Mouse (Mus musculus) hindlimb bud, embryonic 11.5 days (tissue): ENCODE results near the gene Isca1.
"Not testable (repeated sequence)": the region's sequence is repeated elsewhere in the genome, so short reads cannot be mapped to it uniquely, and the experiment has no call there.

Experiments used
- DNase-seq: peaks from one replicate; pipeline ENCODE4 v3.0.0-alpha.2; 2012; ENCODE audit warnings: low read depth, low spot score; ENCODE audit errors: extremely low spot score

The Isca1 gene

DNA sequence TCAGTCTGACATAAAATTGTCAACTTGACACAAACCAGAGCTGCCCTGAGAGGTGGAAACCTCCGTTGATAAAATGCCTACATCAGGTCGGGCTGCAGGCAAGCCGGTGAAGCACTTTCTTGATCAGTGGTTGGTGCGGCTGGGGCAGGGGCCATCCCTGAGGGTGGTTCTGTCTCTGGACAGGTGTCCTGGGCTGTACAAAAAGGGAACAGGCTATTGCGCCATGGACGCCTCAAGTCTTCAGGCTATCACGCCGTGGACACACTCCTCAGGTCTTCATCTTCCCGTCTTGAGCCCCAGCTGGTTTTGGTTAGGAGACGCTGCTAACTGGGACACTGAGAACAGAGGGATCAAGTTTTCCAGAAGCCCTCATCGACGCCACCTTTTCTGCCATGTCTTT lies 19.3 kb downstream of the Isca1 start:
- DNase-seq = no peak

DNA sequence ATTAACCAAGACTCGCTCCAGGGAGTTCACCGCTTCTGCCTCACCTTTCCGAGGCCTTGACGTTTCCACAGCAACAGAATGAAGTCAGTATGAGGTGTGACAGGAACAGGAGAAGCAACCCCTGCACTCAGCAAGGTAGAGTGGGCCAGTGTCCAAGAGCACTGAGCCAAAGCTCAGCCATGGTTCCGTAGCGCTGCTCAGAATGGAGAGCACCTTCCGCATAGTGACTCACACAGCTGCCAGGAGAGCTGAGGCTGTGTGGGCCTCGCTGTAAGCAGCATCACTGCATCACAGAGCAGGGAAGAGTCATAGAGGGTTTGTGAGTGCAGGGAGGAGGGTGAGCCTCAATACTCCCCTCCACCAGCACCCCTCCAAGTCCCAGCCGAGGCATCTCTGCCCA lies 22.9 kb downstream of the Isca1 start, which contains the start of gene 1700014D04Rik:
Gene 1700014D04Rik (minus strand): TSS at position 42 of the 400 bp plus-strand sequence.
- no peak for DNase-seq

DNA sequence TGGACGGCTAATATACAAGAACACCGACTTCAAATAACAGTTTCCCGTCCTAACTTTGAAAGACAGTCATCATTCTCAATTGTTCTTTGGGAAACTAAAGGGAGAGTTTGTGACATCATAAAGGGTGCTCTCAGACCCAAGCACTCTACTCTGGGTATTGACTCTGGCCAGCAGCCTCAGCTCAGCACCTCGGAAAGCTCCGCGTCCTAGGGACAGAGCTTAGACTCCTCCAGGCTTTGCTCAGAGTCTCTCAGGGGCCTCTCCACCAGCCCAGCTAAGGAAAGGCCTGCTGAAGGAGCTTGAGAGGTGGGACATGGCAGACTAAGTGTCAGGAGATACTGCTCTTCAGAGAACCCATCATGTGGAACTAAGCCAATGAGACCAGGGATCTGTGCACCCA lies 23.4 kb downstream of the Isca1 start:
- DNase-seq = no peak

DNA sequence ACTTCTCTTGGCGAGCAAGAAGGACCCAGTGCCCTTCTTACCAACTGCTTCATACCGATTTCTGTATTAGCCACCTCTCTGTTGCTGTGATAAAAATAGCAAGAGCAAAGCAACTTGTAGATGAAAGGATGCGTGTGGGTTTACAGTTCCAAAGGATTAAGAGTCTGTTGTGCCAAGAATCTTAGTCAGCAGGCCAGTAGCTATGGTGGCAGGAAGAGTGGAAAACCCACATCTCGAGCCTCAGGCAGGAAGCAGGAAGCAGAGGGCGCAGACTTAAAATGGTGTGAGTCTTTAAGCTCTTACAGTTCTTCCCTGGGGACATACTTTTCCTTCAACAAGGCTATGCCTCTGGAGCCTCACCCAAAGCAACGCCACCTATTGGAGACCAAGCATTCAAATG lies 24.1 kb downstream of the Isca1 start:
- no peak for DNase-seq

DNA sequence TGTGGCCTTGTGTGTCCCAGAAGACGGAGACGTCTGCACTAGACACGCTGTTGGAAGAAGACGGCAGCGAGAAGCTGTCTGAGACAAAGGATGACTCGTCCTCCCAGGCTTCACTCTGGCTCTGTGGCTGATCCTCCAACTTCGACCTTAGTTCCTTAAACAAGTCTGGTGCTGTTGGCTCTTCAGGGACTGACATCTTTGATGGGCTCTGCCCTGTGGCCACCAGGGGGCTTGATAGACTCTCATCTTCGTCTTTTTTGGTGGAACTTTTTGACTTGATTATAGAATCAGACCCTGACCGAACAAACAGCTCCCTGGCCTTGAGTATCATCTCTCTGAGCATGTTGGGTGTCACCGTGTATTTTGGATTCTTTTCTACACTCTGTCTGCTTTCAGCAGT lies 27.9 kb downstream of the Isca1 start:
- no peak for DNase-seq

DNA sequence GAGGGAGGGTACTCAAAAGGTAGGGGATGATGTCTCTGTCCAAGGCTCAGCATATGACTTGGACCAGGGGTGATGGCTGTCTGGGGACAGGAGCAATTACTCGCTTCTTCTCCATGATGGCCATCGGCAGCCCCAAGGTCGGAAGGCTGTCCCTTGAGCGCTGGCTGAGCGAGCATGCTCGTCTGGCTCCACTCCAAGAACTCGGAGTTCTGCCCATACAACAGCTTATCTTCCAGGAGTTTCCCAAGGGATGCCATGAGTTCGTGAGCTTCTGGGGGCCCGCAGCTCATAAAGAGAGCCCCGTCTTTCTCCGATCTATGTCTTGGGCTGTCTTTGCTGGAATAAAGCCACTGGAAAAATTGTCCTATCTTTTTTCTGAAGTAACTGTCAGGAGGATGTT lies 28.5 kb downstream of the Isca1 start:
- no peak for DNase-seq

DNA sequence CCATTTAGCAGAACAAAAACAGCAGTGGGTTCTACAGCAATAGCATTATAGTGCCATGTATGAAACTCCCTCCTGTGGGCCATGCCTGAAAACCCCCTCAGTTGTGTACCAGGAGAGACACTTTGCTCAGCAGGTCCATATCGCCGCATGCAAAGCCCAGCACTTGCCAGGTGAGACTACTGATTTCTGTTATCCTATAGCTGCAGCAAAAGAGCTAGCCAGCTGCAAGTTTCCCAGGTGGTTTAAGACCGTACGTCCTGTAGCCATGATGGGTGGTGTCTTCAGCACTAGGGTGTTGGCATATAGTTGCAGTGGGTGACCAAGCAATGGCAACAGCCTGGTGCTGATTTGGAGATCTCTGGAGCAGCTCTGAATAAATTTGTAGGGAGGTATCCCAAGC lies 30.2 kb downstream of the Isca1 start:
- no peak for DNase-seq

DNA sequence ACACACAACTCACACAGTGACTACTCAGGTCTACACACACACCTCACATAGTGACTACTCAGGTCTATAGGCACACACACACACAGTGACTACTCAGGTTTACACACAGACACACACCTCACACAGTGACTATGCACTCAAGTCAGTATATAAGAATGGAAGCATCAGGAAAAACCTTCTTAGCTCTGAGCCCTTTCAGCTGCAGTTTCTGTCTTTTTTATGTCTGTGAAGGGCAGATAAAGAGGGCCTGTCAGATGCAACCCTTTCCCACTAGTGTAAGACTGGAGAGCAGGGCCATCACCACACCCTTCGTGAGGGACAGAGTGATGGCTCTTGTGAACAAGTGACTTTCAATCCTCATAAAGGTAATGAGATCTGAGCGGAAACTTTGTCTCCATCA lies 31.2 kb downstream of the Isca1 start:
- no peak for DNase-seq

DNA sequence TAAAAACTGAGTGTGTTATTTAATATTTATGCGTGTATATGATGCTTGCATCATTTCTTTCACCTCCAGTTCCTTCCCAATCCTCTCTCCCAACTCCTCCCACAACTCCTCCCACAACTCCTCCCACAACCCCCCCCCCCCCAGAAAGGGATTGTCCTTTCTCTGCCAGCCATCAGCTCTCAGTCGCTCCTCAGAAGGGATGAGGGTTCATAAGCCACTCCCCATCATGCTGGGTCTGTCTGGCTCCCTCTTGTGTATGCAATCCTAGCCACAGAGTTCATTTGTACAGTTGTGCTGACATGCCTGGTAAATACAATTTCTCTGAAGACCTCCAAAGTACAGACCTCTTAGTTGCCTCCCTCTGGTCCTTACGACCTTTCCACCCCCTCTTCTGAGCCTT lies 34.4 kb downstream of the Isca1 start:
- no peak for DNase-seq

DNA sequence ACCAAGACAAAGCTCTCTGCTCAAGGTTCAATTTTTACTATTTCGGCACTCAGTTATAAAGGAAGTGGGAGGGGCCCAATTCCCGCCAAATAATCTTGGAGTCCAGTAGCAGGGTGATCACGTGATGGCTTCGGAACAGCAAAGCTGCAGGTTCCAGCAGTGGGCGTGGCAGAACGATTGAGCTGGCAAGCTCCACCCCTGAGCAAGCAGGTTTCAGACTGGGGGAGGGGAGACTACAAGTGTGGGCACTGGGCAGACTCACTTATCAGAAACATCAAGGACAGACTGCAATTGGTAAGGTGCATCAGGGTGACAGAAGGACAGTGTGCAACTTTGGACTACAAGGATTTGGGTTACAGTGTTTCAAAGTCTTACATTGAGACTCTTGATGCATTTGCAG lies 35.3 kb downstream of the Isca1 start:
- not testable (repeated sequence) for DNase-seq

DNA sequence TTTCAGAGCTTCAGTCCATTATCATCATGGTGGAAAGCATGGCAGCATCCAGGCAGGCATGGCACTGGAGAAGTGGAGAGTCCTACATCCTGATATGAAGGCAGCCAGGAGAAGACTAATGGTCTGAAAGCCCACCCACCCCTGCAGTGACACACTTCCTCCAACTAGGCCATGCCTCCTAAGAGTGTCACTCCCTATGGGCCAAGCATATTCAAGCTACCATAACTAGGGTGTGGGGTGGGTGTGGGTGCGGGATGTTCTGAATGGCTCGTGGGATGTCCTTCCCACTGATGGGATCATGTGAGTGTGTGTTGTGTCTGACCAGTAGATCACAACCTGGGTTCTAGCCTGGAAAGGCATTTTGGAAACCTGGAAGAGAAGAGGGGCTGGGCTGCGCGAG lies 35.7 kb downstream of the Isca1 start:
- no peak for DNase-seq

DNA sequence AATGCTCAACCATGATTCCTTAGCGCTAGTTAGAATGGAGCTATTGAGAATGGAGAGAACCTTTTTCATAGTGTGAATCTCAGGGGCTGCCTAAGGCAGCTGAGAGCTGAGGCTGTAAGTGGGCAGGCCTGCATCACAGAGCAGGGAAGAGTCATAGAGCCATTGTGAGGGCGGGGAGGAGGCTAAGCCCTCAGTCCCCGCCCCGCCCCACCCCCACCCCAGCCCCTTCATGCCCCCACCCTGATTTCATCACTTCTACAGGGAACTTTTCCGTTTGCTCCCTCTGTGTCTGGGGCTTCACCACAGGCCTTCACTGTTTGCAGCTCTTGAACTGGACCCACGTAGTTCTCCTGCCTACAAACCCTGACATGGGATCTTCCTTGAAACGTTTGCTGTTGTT lies 38.0 kb downstream of the Isca1 start, which contains the start of gene Spata31d1d:
Gene Spata31d1d (minus strand): TSS at position 101 of the 400 bp plus-strand sequence.
- no peak for DNase-seq

DNA sequence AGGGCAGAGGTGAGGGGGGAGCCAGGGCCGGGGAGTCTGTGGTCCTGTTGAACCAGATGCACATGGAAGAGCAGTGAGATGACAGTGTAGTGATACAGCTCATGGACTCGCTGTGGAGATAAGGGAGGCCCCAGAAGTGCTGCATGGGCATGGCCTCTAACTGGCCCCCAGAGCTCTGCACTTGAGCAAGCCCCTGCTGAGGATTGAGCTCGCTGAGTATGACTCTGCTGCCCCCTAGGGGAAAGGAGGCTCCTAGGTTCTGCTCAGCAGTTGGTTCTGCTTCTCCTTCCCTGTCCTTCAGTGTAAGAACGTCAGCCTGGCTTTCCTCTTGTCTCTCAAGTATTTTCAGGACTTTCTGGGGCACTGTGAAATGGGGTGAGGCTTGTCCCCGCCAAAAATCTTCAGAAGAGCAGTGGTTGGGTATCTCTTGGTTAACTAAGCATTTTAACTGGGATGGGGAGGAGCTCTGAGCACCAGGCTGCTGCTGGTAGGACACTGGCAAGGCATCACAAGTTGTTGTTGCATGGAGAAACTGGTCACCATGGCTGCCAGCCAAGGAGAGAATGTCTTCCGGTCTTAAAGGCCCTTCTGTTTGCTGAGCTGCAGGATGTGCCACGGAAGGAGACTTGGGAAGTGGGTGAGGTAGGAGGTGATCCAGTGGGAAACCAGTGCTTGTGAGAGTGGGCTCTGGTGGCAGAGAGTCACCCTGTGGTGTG lies 41.1 kb downstream of the Isca1 start:
- peak; percentile 75 for DNase-seq

DNA sequence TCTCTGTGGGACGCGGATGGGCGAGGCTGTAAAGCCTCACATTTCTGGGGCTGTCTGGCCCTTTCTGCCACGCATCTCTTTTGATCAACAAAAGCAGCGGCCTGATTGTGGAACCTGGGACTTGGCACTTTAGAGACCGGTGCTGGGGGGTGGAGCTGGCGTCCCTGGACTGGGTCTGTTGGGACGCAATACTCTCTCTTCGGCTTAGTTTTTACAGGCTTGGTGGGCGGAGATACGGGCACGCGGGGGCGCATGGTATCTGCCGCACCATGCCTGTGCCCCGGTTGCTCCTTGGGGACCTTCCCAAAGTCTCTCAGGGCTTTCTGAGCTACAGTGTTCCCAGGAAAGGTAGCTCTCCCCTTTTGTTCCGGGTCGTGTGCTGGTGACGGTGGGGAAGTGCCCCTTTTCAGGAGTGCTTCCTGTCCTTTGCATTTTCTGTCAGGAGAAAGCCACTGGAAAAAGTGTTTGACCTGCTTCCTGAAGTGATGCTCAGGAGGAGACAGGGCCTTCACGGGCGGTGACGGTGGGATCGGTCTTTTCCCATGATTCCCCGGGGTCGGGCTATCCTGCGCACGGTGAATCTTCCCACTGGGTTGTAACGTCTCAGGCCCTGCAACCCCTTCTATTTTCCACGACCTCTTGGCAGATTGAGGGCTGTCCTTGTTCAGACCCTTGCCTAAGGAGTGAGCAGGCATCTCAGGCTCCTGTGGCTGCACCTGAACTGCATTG lies 43.3 kb downstream of the Isca1 start:
- DNase-seq = no peak

DNA sequence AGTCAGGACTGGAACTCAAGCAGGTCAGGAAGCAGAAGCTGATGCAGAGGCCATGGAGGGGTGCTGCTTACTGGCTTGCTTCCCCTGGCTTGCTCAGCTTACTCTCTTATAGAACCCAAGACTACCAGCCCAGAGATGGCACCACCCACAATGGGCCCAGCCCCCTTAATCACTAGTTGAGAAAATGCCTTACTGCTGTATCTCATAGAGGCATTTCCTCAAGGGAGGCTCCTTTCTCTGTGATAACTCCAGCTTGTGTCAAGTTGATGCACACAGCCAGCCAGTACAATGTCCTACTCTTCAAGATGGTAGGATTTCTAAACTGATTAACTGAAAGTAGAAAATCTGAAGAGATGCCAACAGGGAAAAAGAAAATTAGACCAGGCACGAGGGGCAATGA lies 47.5 kb downstream of the Isca1 start:
- DNase-seq = not testable (repeated sequence)

DNA sequence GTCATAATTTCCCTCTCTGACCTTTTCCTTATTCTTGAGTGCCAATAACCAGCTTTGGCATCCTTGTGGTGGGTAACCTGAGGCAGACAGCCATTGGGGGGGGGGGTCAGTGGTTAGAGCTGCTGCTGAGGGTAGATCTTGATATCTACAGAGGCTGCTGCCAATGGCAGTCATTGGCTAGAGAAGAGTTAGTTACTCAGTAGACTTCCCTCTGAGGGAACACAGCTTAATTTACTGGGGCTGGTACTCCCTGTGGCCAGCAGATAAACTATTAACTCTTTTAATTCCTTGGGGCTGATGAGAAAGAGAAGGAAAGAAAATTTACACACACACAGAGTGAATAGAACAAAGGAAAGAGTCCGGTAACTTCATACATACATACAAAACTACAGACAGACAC lies 50.1 kb downstream of the Isca1 start:
- DNase-seq = no peak

DNA sequence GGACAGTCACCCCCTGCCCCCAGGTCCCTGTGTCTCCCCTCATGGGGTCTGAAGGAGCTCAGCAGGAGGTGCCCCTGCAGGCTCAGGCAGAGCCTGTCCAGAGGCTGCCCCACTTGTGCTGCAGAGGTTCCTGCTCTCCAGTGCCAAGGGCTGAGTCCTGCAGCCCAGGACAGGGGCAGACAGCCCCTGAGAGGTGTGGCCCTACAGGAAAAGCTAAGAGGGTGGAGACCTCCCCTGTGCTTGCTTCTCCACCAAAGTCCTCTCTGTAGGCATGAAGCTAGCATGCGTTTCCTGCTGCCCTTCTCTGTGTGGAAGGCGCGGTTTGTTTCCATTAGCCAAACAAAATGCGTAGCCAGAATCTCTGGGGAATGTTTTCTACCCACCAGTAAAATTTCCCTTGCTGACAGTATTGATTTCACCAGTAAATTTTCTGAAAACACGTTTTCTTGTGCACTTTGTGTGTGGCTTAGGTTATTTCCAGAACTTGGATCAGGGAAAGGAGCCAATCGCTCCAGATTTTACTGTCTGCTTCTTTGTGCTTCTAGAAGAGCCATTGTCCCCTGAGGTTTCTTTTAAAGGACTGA lies 50.7 kb downstream of the Isca1 start:
- not testable (repeated sequence) for DNase-seq

DNA sequence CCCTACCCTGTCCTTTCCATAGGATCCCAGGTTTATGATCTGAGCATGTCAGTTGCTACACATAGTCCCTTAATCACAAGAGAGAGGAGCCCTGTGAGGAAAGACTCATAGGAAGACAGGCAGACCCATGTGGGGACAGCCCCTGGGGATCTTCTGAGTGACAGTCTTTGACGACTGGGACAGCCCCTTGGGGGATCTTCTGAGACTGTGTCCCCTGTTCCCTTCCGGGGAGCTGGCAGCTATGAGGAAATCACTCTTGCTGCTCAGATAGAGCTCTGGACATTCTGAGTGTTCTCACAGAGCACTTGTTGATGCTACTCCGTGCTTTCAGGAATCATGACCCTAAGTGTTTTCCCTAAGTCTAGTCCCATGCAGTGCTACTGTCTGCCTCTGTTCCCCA lies 55.9 kb downstream of the Isca1 start:
- DNase-seq = no peak

DNA sequence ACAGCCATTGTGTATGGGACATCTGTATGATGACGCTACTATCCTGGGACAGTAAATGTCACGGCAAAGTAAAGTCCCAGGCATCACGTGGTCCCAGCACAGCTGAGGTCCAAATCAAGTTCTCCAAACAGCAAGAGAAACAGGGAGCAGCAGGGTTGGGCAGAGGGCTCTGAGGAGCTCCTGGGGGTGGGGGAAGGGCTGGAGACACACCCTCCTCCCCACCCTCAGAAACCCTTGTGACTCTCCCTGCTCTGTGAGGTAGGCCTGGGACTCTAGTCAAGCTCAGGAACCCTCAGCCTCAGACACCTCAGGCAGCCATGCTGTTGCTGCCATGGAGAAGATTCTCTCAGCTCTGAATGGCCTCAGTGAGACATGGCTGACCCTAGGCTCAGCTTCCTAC lies 57.6 kb downstream of the Isca1 start, which contains the start of gene Spata31d1b:
Gene Spata31d1b (plus strand): TSS at position 301 of the 400 bp plus-strand sequence.
- not testable (repeated sequence) for DNase-seq

DNA sequence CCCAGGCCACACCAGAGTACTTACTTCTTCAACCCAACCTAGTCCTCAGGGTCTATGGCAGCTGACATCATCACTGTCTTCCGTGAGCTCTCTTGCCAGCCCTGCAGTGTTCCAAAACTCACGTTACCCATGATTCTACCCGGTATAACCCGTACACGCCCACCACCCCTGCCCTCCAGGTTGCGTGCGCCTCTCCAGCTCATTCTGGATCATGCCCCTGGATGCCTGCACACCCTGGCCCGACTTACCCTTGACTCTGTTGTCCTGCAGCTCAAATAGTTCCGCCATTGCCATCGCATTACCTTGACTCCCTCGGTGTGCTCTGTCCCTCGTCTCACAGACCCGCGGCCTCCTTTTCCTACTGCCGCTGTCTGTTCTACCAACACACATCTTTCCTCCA lies 59.4 kb downstream of the Isca1 start, which contains the start of gene Spata31d1a:
Gene Spata31d1a (minus strand): TSS at position 101 of the 400 bp plus-strand sequence.
- no peak for DNase-seq
